Mouse (Mus musculus) cortical plate, adult 2 months (tissue): ENCODE measurements around the gene Pygo1.

ENCODE experiments used
- CTCF ChIP-seq: fragments of 200-500 bp; IDR thresholded peaks from 2 replicates; pipeline ENCODE4 v1.5.1; 2011; ENCODE audit warnings: mild to moderate bottlenecking, control low read depth, low read length; ENCODE audit not compliant: insufficient read depth; ENCODE audit errors: extremely low read depth
- POLR2A ChIP-seq: fragments of 200-500 bp; IDR thresholded peaks from 2 replicates; pipeline ENCODE4 v1.6.1; 2011; ENCODE audit warnings: mild to moderate bottlenecking, low read length, control low read depth; ENCODE audit not compliant: insufficient read depth; ENCODE audit errors: extremely low read depth

- no peak for TF ChIP-seq CTCF
- no peak for TF ChIP-seq POLR2A
Measured at GRCm38 (mm10) chr9:72972435-72972834, 47.0 kb downstream of the Pygo1 start.
